Mouse (Mus musculus) forebrain, embryonic 12.5 days (tissue): ENCODE measurements at regions not wholly inside any gene's neighbourhood (a gene's known extent, or its start where the extent isn't known, plus 50 kb on each side); places are given as distances from the start of the nearest gene placed in this dataset.

Experiments used
- ATAC-seq: fragments of 200-750 bp; cut with Nextera tagmentation; 2 replicates; pipeline ENCODE4 v1.8.0; 2017; ENCODE audit warnings: moderate TSS enrichment; ENCODE audit not compliant: low FRiP score
- H3K27ac ChIP-seq: fragments of 300-500 bp; sonication (generic); 2 replicates; pipeline ENCODE4 v1.5.1; 2016; ENCODE audit warnings: mild to moderate bottlenecking
- H3K27me3 ChIP-seq: fragments of 300-500 bp; sonication (generic); 2 replicates; pipeline ENCODE4 v1.6.1; 2016; ENCODE audit warnings: mild to moderate bottlenecking
- H3K36me3 ChIP-seq: fragments of 300-500 bp; sonication (generic); replicated peaks from 2 replicates; pipeline ENCODE4 v1.6.1; 2016; ENCODE audit warnings: mild to moderate bottlenecking
- H3K4me1 ChIP-seq: fragments of 300-500 bp; sonication (generic); 2 replicates; pipeline ENCODE4 v1.6.1; 2016
- H3K4me2 ChIP-seq: fragments of 300-500 bp; sonication (generic); 2 replicates; pipeline ENCODE4 v1.6.1; 2016; ENCODE audit warnings: mild to moderate bottlenecking, moderate library complexity
- H3K4me3 ChIP-seq: fragments of 300-500 bp; sonication (generic); replicated peaks from 2 replicates; pipeline ENCODE4 v1.5.1; 2016; ENCODE audit warnings: mild to moderate bottlenecking
- H3K9ac ChIP-seq: fragments of 300-500 bp; sonication (generic); 2 replicates; pipeline ENCODE4 v1.6.1; 2016; ENCODE audit warnings: mild to moderate bottlenecking
- H3K9me3 ChIP-seq: fragments of 300-500 bp; sonication (generic); 2 replicates; pipeline ENCODE4 v1.6.1; 2016
- WGBS: fragments of 180-500 bp; shearing (Covaris S2); methylation state at CpG from one replicate; pipeline ENCODE4 v1.1.7; 2016; 5-methylcytosine and 5-hydroxymethylcytosine counted together

GRCm38 (mm10) chr19:54685147-54685546, 441.9 kb downstream of the Gpam start:
- Histone ChIP-seq H3K27me3 (no peaks in the 10 kb centered on the region), H3K27ac (no peak overlapping the region), H3K4me1 (no peaks in the 10 kb centered on the region), H3K9me3 (no peaks in the 10 kb centered on the region), H3K4me3 (no peak overlapping the region), H3K9ac (no peak overlapping the region), H3K36me3 (no peaks in the 10 kb centered on the region), H3K4me2 (no peak overlapping the region)
- no peak for ATAC-seq
- WGBS = 93% methylated on average over 4 of the region's 4 CpGs
